Mouse (Mus musculus) inflammation-experienced regulatory T-cells (primary cell): Measurements from ENCODE around the gene Ccdc77. TPM values are rescaled to one million over a fixed set of nuclear protein-coding genes. Genes with fewer than 3 reads are reported as not detected.

Experiments
- polyA plus RNA-seq, 2 experiments: library from polyadenylated mRNA; unstranded; fragments of 100-300 nt; shearing (Covaris generic); gene quantifications; one replicate each; pipeline ENCODE4 v1.2.1; 2017

The Ccdc77 gene
- 10 to 100 TPM in 1 of 2 experiments, 1 to 10 TPM in 1; 8.4 to 11.4 TPM for polyA plus RNA-seq

DNA sequence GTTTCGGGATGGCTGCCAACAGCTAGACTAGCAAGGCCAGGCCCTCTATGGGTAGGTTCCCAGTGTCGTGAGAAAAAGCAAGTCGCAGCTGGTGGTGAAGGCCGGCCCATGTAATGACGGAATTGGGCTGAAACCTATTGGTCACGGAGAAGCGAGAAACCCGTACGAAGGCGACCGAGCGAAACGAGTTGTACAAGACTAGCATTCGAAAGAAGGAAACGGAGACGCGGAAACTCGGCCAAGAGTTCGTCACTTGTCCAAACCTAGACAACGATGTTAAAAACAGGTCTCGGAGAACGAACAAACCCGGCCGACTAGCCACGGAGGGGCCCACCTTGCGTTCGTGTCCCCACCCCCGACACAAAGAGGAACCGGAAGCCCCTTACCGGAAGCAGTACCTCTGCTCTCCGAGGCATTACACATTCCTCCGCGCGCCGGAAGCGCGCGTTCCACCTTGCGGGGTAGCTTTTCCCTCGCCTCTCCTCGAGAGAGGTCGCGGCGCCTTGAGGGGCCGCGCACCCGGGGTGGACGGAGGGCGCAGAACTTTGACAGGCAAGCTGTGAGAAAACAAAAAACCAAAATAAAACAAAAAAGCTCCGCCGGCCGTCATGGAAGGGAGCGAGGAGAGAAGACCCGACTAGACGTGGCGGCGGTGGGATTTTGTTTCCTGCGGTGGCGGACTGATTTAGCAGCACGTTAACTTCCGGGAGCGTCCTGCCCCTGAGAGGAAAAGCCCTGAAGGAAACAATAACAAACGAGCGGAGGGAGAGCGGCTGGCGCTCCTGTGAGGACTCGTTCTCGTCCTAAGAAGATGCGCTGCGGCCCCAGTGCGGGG lies at the start of gene Ccdc77, which contains the start of gene Kdm5a:
TSS of gene Ccdc77 (minus strand) at position 687 of the 835 bp plus-strand sequence.
TSS of gene Kdm5a (plus strand) at position 437 of the 835 bp plus-strand sequence.

DNA sequence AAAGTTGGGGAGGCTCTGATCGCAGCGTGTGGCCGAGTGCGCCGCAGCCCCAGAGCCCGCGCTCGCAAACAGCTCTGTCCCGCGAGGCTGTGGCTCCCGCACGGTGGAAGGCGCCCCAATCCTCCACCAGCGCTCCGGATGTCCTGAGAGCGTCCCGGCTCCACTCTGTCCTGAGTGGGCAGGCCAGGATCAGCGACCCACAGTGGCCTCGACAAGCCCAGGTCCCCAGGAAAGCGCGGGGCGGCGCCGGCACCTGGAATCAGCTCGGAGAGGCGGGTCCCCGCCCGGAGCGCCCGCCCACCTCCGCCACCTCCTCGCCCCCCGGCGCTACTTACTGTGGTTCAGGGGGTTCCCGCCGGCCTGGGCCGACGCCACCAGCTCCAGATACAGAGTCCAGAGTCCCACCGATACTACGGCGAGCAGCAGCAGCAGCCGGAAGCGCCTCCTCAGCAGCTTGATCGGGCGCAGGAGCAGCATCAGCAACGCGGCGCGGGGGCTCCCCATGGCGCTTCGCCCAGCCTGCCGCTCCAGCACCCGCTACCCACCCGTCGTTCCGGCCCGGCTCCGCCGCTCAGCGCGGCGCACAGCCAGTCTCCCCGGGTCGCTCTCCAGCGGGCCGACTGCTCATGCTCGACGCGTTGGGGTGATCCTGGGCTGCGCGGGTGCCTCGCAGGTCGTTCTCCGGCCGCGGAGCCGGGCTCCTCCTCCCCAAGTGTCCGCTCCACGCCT lies 70.0 kb downstream of the Ccdc77 start, which contains the start of the genes D330020A13Rik and B4galnt3:
TSS of gene D330020A13Rik (plus strand) at position 309 of the 729 bp plus-strand sequence.
TSS of gene B4galnt3 (minus strand) at position 504 of the 729 bp plus-strand sequence.

Other genes starting within 250 kb of the Ccdc77 start
- not detected for gene D330020A13Rik, start 70.0 kb downstream of the Ccdc77 start, polyA plus RNA-seq
- under 1 TPM; 0.30 to 0.69 TPM for gene B4galnt3, start 69.8 kb downstream of the Ccdc77 start, polyA plus RNA-seq
- 10 to 100 TPM; 90.4 to 90.5 TPM for gene Kdm5a, start 250 bp downstream of the Ccdc77 start, polyA plus RNA-seq
- gene Il17ra, start 98.9 kb upstream of the Ccdc77 start, polyA plus RNA-seq: 100 to 1,000 TPM; 125 to 177 TPM
- 1 to 10 TPM; 1.8 to 5.3 TPM for gene Tmem121b, start 129.4 kb upstream of the Ccdc77 start, polyA plus RNA-seq
- gene Hdhd5, start 166.9 kb upstream of the Ccdc77 start, polyA plus RNA-seq: 100 to 1,000 TPM; 110 to 129 TPM